Mouse (Mus musculus): ENCODE results near the gene Prrg1. TPM values are rescaled to one million over a fixed set of nuclear protein-coding genes. Genes with fewer than 3 reads are reported as not detected.
"Not testable (repeated sequence)": the region's sequence is repeated elsewhere in the genome, so short reads cannot be mapped to it uniquely, and the experiment has no call there.

The Prrg1 gene
- 3.0 and 4.2 TPM in 2 replicates for polyA plus RNA-seq (2012; rRNA removed)

- peak; percentile 7 to 60 for DNase-seq (ENCODE audit: extremely low spot score in 1 of 2, low spot score in 1 of 2)
These were observed at the start of gene Prrg1 for GRCm38 (mm10) chrX:78583202-78584004. Gene Prrg1 (minus strand): TSS chrX:78583896.

- no peak for DNase-seq (ENCODE audit: extremely low spot score in 1 of 2, low spot score in 1 of 2)
These were observed 22.1 kb upstream of the Prrg1 start for GRCm38 (mm10) chrX:78605814-78606213.

- DNase-seq (ENCODE audit: extremely low spot score in 1 of 2, low spot score in 1 of 2) = no peak
These were observed 9.4 kb upstream of the Prrg1 start for GRCm38 (mm10) chrX:78593138-78593537.

GRCm38 (mm10) chrX:78582854-78583201 lies 868 bp downstream of the Prrg1 start:
- peak in 1 of 2 experiments; percentile 28 for DNase-seq (ENCODE audit: extremely low spot score in 1 of 2, low spot score in 1 of 2)

- DNase-seq (ENCODE audit: extremely low spot score in 1 of 2, low spot score in 1 of 2) = no peak
These were observed 20.2 kb downstream of the Prrg1 start for GRCm38 (mm10) chrX:78563451-78563850.

- no peak for DNase-seq (ENCODE audit: extremely low spot score in 1 of 2, low spot score in 1 of 2)
These were observed 30.3 kb downstream of the Prrg1 start for GRCm38 (mm10) chrX:78553399-78553798.

GRCm38 (mm10) chrX:78552704-78553103 lies 31.0 kb downstream of the Prrg1 start:
- no peak for DNase-seq (ENCODE audit: extremely low spot score in 1 of 2, low spot score in 1 of 2)

GRCm38 (mm10) chrX:78547696-78548095 lies 36.0 kb downstream of the Prrg1 start:
- no peak for DNase-seq (ENCODE audit: extremely low spot score in 1 of 2, low spot score in 1 of 2)

GRCm38 (mm10) chrX:78539734-78540133 lies 44.0 kb downstream of the Prrg1 start:
- DNase-seq (ENCODE audit: extremely low spot score in 1 of 2, low spot score in 1 of 2) = no peak

GRCm38 (mm10) chrX:78538632-78539316 lies 44.9 kb downstream of the Prrg1 start:
- no peak for DNase-seq (ENCODE audit: extremely low spot score in 1 of 2, low spot score in 1 of 2)

- no peak for DNase-seq (ENCODE audit: extremely low spot score in 1 of 2, low spot score in 1 of 2)
These were observed 65.4 kb downstream of the Prrg1 start for GRCm38 (mm10) chrX:78518301-78518700.

GRCm38 (mm10) chrX:78482987-78483386 lies 100.7 kb downstream of the Prrg1 start:
- DNase-seq (ENCODE audit: extremely low spot score in 1 of 2, low spot score in 1 of 2) = no peak

- peak in 1 of 2 experiments; percentile 23 for DNase-seq (ENCODE audit: extremely low spot score in 1 of 2, low spot score in 1 of 2)
These were observed 104.0 kb downstream of the Prrg1 start for GRCm38 (mm10) chrX:78479710-78480109.

GRCm38 (mm10) chrX:78434357-78434756 lies 149.3 kb downstream of the Prrg1 start:
- peak in 1 of 2 experiments; percentile 13 for DNase-seq (ENCODE audit: extremely low spot score in 1 of 2, low spot score in 1 of 2)

- DNase-seq (ENCODE audit: extremely low spot score in 1 of 2, low spot score in 1 of 2) = not testable (repeated sequence)
These were observed 180.3 kb downstream of the Prrg1 start for GRCm38 (mm10) chrX:78403346-78403745.

Other genes starting within 250 kb of the Prrg1 start
- not detected in 2 replicates for gene 4930480E11Rik, start 214.3 kb downstream of the Prrg1 start, polyA plus RNA-seq (2012; rRNA removed)
- gene Fam47c, start 153.9 kb upstream of the Prrg1 start, polyA plus RNA-seq (2012; rRNA removed) = not detected in 2 replicates

Data from frontal cortex, adult 2 months (tissue).